Mouse (Mus musculus) spleen, adult 2 months (tissue): Measurements from ENCODE around the gene Acad12. TPM values are rescaled to one million over a fixed set of nuclear protein-coding genes. Genes with fewer than 3 reads are reported as not detected.

Experiments used
- DNase-seq, 2 experiments: peaks; one replicate each; pipeline versions ENCODE4 v3.0.0 to v3.0.0-alpha.2; 2012 to 2021; ENCODE audit warnings: low spot score in 2 of 2, low read depth in 1 of 2
- H3K27ac ChIP-seq: fragments of 200-500 bp; 2 replicates; pipeline ENCODE4 v1.5.1; 2012; ENCODE audit warnings: low read length, inconsistent platforms; ENCODE audit not compliant: insufficient read depth
- H3K27me3 ChIP-seq: fragments of 200-500 bp; 2 replicates; pipeline ENCODE4 v1.6.1; 2012; ENCODE audit warnings: mild to moderate bottlenecking, moderate library complexity, low read length, inconsistent platforms; ENCODE audit not compliant: control insufficient read depth, insufficient read depth
- H3K36me3 ChIP-seq: fragments of 200-500 bp; 2 replicates; pipeline ENCODE4 v1.6.1; 2012; ENCODE audit warnings: mild to moderate bottlenecking, low read length, inconsistent platforms; ENCODE audit not compliant: control insufficient read depth, insufficient read depth
- H3K4me1 ChIP-seq: fragments of 200-500 bp; 2 replicates; pipeline ENCODE4 v1.6.1; 2011; ENCODE audit warnings: inconsistent platforms; ENCODE audit not compliant: control insufficient read depth, insufficient read depth, insufficient read length
- H3K4me3 ChIP-seq: fragments of 200-500 bp; 2 replicates; pipeline ENCODE4 v1.5.1; 2011; ENCODE audit warnings: mild to moderate bottlenecking, inconsistent platforms; ENCODE audit not compliant: insufficient read depth, insufficient read length; ENCODE audit errors: extremely low read depth
- CTCF ChIP-seq: fragments of 200-500 bp; IDR thresholded peaks from 2 replicates; pipeline ENCODE4 v1.5.1; 2011; ENCODE audit warnings: mild to moderate bottlenecking, inconsistent platforms; ENCODE audit not compliant: insufficient read depth, insufficient read length, insufficient replicate concordance; ENCODE audit errors: extremely low read depth
- POLR2A ChIP-seq: fragments of 200-500 bp; IDR thresholded peaks from 2 replicates; pipeline ENCODE4 v1.6.1; 2011; ENCODE audit warnings: low read depth, low read length, inconsistent platforms
- WGBS: fragments of 180-500 bp; shearing (Covaris S2); methylation state at CpG from one replicate; pipeline ENCODE4 v1.1.7; 2018; 5-methylcytosine and 5-hydroxymethylcytosine counted together
- polyA plus RNA-seq: library from polyadenylated mRNA; depleted of rRNA; stranded (reverse); fragments of >200 nt; gene quantifications from 2 replicates; pipeline ENCODE4 v1.2.3, GENCODE M21; 2012

Gene Acad12
- polyA plus RNA-seq, 1 experiment, result 5.5 TPM

DNA sequence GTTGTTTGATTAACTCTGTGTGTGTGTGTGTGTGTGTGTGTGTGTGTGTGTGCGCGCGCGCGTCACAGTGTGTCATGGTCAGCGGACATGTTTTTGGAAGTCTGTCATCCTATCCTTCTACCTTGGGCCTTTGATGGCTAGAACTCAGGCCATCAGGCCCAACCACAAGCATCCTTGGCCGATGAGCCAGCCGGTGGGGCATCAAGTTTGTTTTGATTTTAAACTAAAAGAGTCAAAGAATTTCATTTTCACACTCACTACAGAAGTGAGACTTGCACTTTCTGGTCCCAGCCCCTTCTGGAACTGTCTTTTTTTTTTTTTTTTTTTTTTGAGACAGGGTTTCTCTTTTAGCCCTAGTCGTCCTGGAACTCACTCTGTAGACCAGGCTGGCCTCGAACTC is 33.7 kb downstream of the Acad12 start:
- DNase-seq, result no peak
- Histone ChIP-seq H3K27me3 (no peaks in the 10 kb centered on the region), H3K36me3 (peaks cover under 1% of the 10 kb centered on the region; the same call in 1 of the 2 replicates), H3K4me3 (no peak overlapping the region), H3K4me1 (peaks cover 19% of the 10 kb centered on the region; the same call in 1 of the 2 replicates), H3K27ac (peak overlapping the region; percentile 40)
- TF ChIP-seq POLR2A, result no peak
- TF ChIP-seq CTCF, result no peak
- 75% methylated on average over 10 of the region's 10 CpGs for WGBS

DNA sequence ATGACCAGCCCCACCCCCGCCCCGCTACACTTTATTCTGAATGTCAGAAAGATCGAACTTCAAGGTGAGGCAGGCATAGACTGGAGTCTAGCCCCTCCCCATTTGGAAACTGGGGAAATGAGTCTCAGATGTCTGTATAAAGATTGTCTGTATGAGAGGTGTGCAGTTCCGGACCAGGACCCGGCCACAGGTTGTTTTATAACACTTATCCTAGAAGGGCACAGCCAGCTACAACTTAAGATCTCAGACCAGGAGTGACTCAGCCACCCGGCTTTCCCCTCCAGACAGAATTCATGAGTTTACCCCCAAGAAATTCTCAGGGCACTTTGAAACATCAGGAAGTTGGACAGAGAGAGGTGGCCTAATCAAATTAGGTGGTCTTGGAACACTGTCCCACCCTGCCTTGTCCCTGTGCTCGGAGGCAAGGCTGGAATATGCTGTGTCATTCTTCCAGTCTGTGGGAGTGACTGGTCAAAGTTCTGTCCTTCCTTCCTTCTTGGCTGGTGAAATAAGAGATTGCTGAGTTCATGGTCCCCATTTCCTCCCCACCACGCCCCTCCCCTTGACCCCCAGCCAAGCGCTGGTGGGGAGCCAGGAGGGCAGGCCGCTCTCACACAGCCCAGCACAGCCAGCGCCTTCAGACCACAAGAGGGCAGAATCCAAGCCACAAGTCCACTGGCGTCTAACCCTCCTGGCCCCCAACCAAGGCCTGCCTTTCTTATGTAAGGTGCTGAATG is 34.8 kb downstream of the Acad12 start:
- WGBS, result 36% methylated on average over 12 of the region's 12 CpGs
- peak; percentile 27 to 67 for DNase-seq
- Histone ChIP-seq H3K4me1 (peaks cover 19% of the 10 kb centered on the region; the same call in 1 of the 2 replicates), H3K36me3 (peaks cover 9% of the 10 kb centered on the region), H3K27ac (peak overlapping the region; percentile 69), H3K27me3 (no peaks in the 10 kb centered on the region), H3K4me3 (no peak overlapping the region)
- TF ChIP-seq CTCF (peak; percentile 71; the same call in 1 of the 2 replicates), POLR2A (no peak)

DNA sequence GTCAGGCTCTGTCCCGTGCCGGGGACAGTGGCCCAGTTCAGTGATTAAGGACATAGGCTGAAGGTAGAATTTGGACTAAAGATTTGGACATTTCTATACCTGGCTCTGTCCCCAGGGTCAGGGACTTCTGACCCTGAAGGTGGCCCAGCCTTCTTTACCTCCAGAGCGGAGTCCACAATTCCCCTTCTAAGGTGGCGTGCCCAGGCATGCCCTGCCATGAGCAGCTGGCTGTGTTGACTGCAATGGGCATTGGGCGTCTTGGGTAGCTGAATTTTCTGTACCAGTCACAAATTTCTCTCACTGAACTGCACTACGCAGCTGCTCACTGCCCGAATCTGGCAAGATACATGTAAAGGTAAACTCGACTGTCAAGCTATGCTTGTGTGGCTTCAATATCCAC is 36.8 kb downstream of the Acad12 start:
- H3K27ac ChIP-seq, result no peak overlapping the region
- no peaks in the 10 kb centered on the region for H3K27me3 ChIP-seq
- H3K4me1 ChIP-seq, result peaks cover 12% of the 10 kb centered on the region; the same call in 1 of the 2 replicates
- H3K36me3 ChIP-seq, result peaks cover 12% of the 10 kb centered on the region
- H3K4me3 ChIP-seq, result no peak overlapping the region
- DNase-seq, result no peak
- no peak for TF ChIP-seq POLR2A
- no peak for TF ChIP-seq CTCF
- 91% methylated on average over 8 of the region's 8 CpGs for WGBS

DNA sequence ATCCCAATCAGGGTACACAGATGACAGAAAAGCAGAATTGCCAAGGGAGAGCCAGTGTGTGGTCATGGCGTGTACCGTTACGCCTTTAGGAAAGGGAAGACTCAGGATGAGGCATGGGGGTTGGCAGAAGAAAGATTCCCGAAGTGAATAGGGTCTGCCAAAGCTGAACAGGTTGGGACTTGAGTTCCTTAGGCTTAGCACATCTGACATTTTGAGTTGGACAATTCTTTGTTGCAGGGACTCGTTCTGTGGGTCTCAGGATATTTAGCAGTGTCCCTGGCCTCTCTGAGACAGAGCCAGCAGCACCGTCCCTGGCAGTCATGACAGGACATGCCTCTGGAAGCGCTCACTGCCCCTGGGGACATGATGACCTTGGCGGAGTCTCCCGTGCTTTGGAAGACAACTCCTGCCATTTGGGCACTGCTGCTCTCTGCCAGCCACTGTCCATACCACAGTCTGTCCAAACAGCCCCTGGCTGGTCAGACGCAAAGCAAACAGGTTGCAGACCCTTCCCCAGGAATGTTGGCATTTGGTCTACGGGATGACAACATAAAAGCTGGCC is 41.7 kb downstream of the Acad12 start:
- Histone ChIP-seq H3K27ac (no peak overlapping the region), H3K4me3 (no peak overlapping the region), H3K4me1 (no peaks in the 10 kb centered on the region), H3K36me3 (peaks cover 45% of the 10 kb centered on the region), H3K27me3 (no peaks in the 10 kb centered on the region)
- TF ChIP-seq POLR2A (no peak), CTCF (no peak)
- no peak for DNase-seq
- WGBS, result 95% methylated on average over 11 of the region's 11 CpGs

DNA sequence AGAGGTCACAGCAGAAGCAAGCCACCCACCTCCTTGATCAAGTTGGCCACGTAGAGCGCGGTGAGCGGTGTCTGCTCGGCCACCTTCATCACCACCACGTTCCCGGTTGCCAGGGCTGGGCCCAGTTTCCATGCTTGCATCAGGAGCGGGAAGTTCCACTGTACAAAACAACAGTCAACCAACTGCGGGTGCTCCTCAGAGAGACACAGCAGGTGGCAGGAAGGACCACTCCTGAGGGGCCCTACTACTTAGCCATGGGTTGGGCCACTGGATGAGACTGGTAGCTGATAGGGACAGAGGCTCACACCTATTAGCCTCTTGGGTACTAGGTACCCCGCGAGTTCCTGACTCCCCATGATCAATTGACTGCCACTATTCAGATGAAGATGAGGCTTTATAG is 42.9 kb downstream of the Acad12 start:
- TF ChIP-seq CTCF, result no peak
- no peak for TF ChIP-seq POLR2A
- DNase-seq, result no peak
- 96% methylated on average over 11 of the region's 11 CpGs for WGBS
- Histone ChIP-seq H3K27me3 (no peaks in the 10 kb centered on the region), H3K27ac (no peak overlapping the region), H3K36me3 (peaks cover 55% of the 10 kb centered on the region), H3K4me1 (no peaks in the 10 kb centered on the region), H3K4me3 (no peak overlapping the region)

DNA sequence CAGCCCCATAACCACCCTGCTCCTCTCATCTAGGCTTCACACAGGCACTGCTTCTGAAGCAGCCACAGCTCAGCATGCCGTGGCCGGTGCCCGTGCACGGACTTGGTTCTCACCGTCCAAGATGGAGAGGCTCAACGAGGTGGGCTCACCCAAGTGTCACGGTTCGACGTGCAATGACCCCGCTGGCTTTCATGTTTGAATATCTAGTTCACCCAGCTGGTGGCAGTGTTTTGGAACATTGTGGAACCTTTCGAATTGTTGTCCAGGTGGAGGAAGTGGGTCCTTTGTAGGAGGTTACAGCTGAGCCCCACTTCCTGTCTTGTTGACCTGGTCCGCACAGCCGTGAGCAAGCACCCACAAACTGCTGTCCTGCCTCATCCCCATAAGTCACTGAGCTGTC is 44.6 kb downstream of the Acad12 start:
- 65% methylated on average over 13 of the region's 13 CpGs for WGBS
- H3K27ac ChIP-seq, result no peak overlapping the region
- DNase-seq, result peak in 1 of 2 experiments; percentile 35
- TF ChIP-seq POLR2A (no peak), CTCF (no peak)
- no peak overlapping the region for H3K4me3 ChIP-seq
- H3K36me3 ChIP-seq, result peaks cover 57% of the 10 kb centered on the region
- no peaks in the 10 kb centered on the region for H3K27me3 ChIP-seq
- H3K4me1 ChIP-seq, result no peaks in the 10 kb centered on the region

DNA sequence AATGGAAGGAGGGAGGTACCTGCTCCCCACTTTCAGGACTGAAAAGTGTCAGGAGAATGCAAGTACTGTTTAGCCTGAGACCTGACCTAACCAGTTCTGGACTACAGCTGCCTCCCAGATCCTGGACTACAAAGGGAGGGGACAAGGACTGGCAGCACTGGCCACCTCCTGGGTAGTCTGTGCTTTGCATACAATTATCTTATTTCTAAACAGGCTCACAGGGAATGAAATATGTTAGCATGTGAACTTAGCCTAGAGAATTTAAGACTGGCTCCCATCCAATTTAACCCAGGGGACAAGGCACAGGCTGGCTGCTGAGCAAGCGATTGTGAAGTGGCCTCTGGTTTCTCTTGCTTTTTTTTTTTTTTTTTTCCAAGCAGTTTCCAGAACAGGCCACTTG is 48.0 kb downstream of the Acad12 start:
- 93% methylated on average over 1 of the region's 1 CpGs for WGBS
- Histone ChIP-seq H3K4me3 (no peak overlapping the region), H3K4me1 (no peaks in the 10 kb centered on the region), H3K36me3 (peaks cover 47% of the 10 kb centered on the region), H3K27ac (no peak overlapping the region), H3K27me3 (no peaks in the 10 kb centered on the region)
- TF ChIP-seq POLR2A, result no peak
- DNase-seq, result no peak
